Mouse (Mus musculus) adrenal gland, postnatal 4 days (tissue): ENCODE results near the gene Esyt2. TPM values are rescaled to one million over a fixed set of nuclear protein-coding genes. Genes with fewer than 3 reads are reported as not detected.
"Not testable (repeated sequence)": the region's sequence is repeated elsewhere in the genome, so short reads cannot be mapped to it uniquely, and the experiment has no call there.

ENCODE experiments used
- DNase-seq, 2 experiments: peaks; one replicate each; pipeline ENCODE4 v3.0.0; 2021 to 2022; ENCODE audit warnings: low spot score in 2 of 2, mixed read lengths in 2 of 2
- long read RNA-seq, 2 experiments: library from polyadenylated mRNA; stranded (forward); transcript quantifications; one replicate each; pipeline ENCODE4 v2.0.0; 2021
- total RNA-seq, 2 experiments: library from RNA; stranded (reverse); gene quantifications; 2 replicates each; pipeline ENCODE4 v1.2.3; 2021

The Esyt2 gene
- 10 to 100 TPM; 44.7 to 53.2 TPM for total RNA-seq
- long read RNA-seq, experiment 1, full-length matches to known transcripts: 6 of 8 reads
- long read RNA-seq, experiment 1, partial matches to known transcripts: 1 of 8 reads
- long read RNA-seq, experiment 1, other reads (novel, unspliced or antisense): 1 of 8 reads
- long read RNA-seq, experiment 2, full-length matches to known transcripts: 18 of 34 reads
- long read RNA-seq, experiment 2, partial matches to known transcripts: 11 of 34 reads
- long read RNA-seq, experiment 2, other reads (novel, unspliced or antisense): 5 of 34 reads

DNA sequence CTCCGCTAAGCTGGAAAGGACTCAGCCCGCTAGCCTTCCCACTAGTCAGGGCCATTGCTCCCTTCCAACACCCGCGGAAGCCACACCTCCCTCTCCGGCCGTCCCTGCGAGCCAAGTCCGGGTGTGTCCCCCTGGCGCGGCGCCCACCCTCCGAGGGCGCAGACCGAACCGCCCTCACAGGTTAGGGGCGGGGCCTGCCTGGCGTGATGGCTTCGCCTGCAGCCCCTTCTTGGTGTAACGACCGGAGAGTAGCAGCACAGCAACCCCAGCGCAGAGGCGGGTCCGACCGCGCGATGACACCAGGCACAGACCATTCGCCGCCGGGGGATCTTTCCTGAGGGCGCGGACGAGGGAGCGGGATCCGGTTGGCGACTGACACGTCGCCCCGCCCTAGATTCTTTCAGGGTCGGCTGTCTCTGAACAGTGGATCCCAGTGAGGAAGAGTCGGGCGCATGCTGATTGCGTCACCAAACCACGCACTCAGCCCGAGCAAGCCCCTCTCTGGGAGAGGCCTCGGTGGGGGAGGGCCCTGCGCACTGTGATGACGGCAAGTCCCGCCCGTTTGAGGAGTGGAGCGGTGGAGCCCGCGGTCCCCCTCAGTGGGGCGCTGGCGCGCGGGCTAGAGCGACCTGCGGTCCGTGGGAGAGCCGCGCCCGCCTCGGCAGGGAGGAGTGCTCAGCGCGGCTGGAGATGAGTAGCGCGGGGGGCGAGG is at the start of gene Esyt2:
Gene Esyt2, plus strand, starts transcription at position 544 of the 712 bp plus-strand sequence.
- DNase-seq: peak; percentile 99

DNA sequence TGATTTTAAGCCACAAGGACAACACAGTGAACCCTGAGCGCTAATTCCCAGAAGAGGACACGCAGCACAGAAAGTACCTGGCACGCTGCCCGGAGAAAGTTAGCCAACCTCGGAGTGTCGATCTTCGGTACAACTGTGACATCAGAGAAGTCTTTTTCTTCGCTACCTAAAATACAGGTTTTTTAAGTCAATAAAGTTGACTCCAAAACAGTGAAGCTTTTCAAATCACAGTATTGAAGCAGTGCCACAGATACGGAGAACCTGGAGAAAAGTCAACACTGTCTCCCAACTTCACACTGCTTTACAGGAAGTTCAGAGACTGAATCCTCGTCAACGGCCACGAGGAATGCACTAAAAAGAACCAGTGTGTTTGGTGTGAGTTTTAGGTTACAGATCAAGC is 49.4 kb upstream of the Esyt2 start:
- DNase-seq: peak; percentile 37 to 48

DNA sequence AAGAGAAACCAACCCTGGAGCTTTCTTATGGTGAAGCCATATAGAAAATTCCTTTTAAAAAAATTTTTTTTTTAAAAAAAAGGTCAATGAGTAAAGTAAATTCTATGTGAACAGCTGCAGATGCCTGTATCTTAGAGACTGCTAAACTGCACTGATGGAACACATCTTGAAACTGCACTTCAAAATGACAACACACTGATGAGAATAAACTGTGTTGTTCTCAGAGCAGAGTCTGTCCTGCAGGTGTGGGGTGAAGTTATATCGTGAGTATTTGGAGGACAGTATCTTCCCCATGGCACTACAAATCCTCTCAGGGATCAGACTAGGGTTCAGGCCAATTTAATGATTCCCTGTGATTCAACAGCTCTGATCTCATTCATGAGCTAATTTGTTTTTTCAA is 48.9 kb upstream of the Esyt2 start:
- no peak for DNase-seq

GRCm38 (mm10) chr12:116235356-116235755 is 45.6 kb upstream of the Esyt2 start:
- no peak for DNase-seq

DNA sequence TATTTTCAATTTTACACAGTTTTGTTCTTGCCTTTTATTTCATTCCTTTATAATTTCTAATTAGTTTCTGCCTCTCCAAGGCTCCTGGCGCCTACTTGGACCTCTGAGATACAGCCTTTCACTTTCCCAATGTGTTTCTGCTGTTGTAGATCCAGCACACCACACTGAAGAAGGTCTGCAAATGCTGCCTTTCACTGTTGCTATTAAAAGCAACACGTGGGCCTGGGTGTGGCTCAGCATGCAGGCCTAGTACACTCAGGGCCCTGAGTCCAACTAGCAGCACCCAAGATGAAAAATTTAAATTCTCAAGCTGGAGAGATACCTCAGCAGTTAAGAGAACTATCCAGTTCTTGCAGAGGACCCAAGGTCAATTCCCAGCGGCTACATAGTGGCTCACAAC is 44.3 kb upstream of the Esyt2 start:
- no peak for DNase-seq

GRCm38 (mm10) chr12:116238370-116238769 is 42.6 kb upstream of the Esyt2 start:
- no peak for DNase-seq

GRCm38 (mm10) chr12:116238803-116239202 is 42.2 kb upstream of the Esyt2 start:
- no peak for DNase-seq

DNA sequence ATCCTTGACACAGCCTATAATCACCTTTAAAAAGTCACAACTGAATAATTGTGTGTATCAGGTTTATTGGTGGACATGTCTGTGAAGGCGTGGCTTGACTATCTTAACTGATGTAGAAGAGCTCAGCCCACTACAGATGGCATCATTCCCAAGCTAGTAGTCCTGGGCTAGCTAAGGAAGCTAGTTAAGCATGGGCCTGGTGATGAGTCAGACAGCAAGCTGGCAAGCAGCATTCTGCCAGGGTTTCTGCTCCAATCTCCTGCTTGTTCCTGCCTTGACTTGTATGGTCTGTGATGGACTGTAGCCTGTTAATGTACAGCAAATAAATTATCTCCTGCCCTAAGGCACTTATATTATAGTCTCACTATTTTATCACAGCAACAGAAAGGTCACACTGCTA is 36.4 kb upstream of the Esyt2 start:
- DNase-seq: no peak

DNA sequence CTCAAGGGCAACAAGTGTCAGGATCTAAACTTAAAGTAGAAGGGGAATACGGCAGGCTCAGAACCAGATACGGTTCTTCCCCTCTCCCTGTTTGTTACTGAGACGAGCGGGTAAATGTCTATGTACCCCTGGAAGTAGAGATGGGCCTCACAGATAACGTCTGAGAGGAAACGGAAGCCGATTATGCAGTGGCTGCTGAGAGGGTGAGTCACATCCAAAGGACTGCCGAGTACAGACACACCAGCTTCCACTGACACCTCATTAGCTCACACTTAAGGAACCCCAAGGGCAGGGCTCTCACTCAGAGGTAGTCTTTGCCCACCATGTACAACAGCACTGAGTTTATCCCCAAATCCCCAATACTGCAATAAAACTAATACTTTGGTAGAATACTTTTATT is 26.3 kb upstream of the Esyt2 start:
- DNase-seq: no peak

GRCm38 (mm10) chr12:116255636-116256035 is 25.4 kb upstream of the Esyt2 start:
- DNase-seq: no peak

- no peak for DNase-seq
Observed at GRCm38 (mm10) chr12:116258321-116258720, 22.7 kb upstream of the Esyt2 start.

DNA sequence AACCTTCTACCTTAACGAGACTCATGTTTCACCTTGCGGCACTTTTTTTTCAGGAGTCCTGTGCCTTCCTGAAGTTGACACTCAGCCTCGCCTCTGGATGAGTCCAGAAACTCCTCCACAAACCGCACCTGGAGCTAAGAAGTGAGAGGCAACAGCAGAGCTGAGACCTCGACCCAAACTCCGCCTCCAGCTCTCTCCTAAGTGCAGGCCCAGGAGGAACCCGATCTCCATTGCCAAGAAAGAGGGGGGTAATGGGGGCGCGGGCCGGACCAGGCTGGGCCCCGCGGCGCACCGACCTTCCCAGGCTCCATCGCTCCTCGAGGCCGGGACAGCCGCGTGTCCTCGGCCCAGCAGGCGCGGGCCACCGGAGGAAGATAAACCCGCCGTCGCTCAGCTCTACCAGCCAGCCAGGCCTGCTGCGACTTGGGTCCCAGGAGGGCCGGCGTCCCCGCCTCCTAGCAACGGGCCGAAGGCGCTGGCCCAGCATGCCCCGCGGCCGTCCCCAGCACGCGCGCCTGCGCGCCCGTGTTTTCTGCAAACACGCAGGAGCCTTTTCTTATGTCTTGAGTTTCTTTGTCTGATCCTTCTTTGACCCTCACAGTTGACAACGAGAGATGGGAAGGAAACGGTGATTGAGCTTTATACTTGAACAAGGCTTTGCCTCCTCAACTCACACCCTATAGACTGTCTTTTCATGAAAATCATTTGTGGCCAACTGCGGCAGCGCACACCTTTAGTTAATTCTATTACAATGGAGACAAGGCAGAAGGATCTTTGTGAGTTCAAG is 18.2 kb upstream of the Esyt2 start, which contains the start of gene Wdr60:
Gene Wdr60, minus strand, starts transcription at position 468 of the 787 bp plus-strand sequence.
- DNase-seq: peak; percentile 77 to 80

- no peak for DNase-seq
Observed at GRCm38 (mm10) chr12:116264756-116265155, 16.2 kb upstream of the Esyt2 start.

DNA sequence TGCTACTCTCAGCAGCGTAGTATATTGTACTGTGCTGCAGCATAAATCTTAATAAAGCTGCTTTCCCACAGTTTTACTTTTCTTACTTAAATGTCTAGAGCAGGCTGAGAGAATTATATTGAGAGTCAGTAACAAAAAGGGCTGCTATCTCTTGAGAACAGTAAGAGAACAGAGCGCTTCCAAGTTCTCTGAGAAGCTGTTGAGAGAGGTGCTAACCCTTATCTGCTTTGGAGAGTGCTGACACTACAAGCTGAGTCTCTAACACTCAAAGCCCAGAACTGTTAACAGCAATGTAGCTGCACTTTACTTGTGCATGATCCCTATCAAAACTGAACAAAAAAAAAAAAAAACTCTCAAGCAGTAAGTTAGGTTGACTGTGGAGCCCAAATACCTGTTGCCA is 15.7 kb upstream of the Esyt2 start:
- DNase-seq: no peak

DNA sequence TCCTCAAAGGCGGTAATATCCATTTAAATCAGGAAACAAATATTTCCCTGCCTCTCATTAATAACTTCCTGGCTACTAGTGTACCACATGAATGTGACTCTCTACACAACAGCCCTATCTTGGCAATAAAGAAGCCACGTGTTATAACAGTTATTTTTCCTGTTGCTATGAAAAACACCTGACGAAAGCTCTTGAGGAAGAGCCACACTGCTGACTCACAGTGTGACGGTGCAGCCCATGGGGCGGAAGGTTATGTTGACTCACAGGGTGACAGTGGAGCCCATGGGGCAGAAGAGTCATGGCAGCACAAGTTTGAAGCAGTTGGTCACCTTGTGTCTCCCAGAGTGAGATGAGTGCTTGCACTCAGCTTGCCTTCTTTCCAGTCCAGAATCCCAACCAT is 11.5 kb upstream of the Esyt2 start:
- no peak for DNase-seq

- no peak for DNase-seq
Observed at GRCm38 (mm10) chr12:116270538-116270937, 10.5 kb upstream of the Esyt2 start.

DNA sequence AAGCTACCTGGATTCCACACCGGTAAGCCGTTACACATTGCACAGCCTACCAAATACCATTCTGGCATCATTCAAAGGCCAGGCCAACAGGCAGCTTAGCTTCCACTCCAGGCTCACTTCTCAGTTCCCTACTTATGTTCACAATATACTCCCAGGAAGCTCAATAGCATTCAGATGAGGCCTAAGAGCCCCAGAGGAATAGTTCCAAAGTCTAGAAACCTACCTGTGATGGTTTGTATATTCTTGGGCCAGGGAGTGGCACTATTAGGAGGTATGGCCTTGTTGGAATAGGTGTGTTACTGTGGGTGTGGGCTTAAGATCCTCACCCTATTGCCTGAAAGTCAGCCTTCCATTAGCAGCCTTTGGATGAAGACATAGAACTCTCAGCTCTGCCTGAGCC is 9.9 kb upstream of the Esyt2 start:
- no peak for DNase-seq

GRCm38 (mm10) chr12:116273733-116274132 is 7.3 kb upstream of the Esyt2 start:
- no peak for DNase-seq

DNA sequence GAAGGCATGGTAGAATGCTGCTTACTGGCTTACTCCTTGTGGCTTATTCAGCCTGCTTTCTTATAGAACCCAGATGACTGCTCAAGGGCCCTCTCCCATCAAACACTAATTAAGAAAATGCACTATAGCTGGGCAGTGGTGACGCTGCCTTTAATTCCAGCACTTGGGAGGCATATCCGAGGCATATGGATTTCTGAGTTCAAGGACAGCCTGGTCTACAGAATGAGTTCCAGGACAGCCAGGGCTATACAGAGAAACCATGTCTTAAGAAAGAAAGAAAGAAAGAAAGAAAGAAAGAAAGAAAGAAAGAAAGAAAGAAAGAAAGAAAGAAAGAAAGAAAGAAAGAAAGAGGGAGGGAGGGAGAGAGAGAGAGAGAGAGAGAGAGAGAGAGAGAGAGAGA is 5.9 kb upstream of the Esyt2 start, which contains the start of gene Gm11027:
Gene Gm11027, plus strand, starts transcription at position 301 of the 400 bp plus-strand sequence.
- not testable (repeated sequence) for DNase-seq

GRCm38 (mm10) chr12:116275631-116276030 is 5.4 kb upstream of the Esyt2 start:
- DNase-seq: no peak

DNA sequence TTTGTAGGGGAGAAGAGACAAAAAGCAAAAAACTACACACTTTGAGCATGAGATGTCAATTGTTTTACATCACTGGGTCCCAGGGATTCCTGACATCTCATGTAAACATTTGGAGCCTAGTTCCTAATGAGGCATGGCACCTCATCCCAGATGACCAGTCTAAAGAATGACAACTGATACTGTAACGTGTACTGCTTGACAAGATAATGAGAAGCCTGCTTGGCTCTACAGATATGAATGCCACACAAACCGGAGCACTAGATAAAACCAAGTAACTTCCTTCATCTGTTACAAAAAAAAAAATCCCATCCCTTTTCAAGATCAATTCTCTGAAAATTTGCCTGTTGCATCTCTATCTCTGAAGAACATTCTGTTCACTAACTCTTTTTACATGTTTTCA is 4.0 kb upstream of the Esyt2 start:
- no peak for DNase-seq

DNA sequence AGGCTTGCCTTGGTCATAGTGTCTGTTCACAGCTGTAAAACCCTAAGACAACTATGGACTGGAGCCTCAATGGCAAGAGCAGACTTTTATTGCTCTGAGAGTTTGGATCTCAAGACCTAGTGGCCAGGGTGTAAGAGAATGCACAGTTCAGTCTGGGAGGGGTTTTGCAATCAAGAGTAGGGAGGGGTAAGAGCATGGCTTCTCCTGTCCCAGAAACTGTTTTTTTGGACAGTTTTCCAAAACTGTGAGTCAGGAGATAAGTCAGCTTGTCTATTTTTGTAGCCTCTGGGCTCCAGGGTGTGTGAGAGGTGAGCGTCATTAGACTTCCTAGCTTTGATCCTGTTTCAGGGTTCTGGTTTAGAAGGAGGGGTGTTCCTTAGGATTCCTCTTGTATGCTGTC is 2.5 kb upstream of the Esyt2 start:
- DNase-seq: no peak
